Mouse (Mus musculus): ENCODE results near the gene Gdf11. TPM values are rescaled to one million over a fixed set of nuclear protein-coding genes. Genes with fewer than 3 reads are reported as not detected.

Gdf11 gene
- polyA plus RNA-seq, 1 experiment: 2.8 TPM

DNA sequence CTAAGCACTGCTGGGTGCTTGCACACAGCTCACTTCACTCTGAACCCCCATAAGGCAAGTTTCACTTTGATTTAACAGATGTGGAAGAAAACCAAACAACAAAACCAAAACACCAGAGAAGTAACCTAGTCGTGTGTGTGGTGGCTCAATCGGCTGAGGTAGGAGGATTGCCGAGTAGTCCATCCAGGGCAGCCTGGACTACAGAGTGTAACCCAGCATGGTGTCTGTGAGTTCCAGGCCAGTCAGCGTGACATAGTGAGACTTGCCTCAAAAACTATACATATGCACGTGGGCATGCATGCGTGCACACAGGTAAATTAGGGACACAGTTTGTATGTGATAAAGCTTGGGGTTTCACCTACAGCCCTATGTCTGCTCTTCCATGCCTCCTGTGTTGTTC is 25.9 kb upstream of the Gdf11 start:
- TF ChIP-seq POLR2A (IDR thresholded peaks at IDR 0.05; ENCODE audit: insufficient read depth, low read length) (no peak), CTCF (IDR thresholded peaks at IDR 0.05; ENCODE audit: low read depth, low read length) (no peak), EP300 (IDR thresholded peaks at IDR 0.05; ENCODE audit: insufficient read depth, low read depth, low read length) (no peak)
- H3K27me3 ChIP-seq (ENCODE audit: control insufficient read depth, insufficient read depth, low read length, poor library complexity, severe bottlenecking): no peaks in the 10 kb centered on the region
- H3K27ac ChIP-seq (ENCODE audit: insufficient read depth, low read length): no peak overlapping the region
- peaks cover 3% of the 10 kb centered on the region for H3K4me1 ChIP-seq (ENCODE audit: control insufficient read depth, insufficient read depth, low read length)
- peaks cover 10% of the 10 kb centered on the region for H3K36me3 ChIP-seq (ENCODE audit: control insufficient read depth, insufficient read depth, low read length, poor library complexity, severe bottlenecking)
- H3K9ac ChIP-seq (ENCODE audit: low read depth, poor library complexity, severe bottlenecking): no peak overlapping the region
- H3K9me3 ChIP-seq (replicated peaks; ENCODE audit: control insufficient read depth, insufficient read depth, low read length, poor library complexity, severe bottlenecking): no peaks in the 10 kb centered on the region
- H3K4me3 ChIP-seq (ENCODE audit: low read depth, low read length): no peak overlapping the region

DNA sequence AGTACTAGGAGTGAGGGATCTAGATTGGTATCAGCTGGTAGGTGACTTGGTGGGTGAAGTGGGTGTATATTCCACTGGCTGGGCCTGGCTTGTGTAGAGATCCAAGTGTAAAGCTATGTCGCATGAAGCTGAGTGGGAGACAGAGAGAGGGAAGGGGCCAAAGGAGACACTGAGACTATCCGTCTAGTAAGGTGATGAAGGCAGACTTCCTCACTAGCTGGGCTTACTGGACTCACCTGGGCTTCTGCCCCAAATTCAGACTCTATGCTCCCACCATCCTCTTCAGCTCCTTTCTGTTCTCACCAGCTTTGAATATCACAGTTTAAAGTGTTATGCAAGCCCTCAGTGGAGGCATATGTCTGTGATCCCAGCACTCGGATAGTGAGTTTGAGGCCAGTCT is 25.1 kb upstream of the Gdf11 start:
- H3K4me1 ChIP-seq (ENCODE audit: control insufficient read depth, insufficient read depth, low read length): peaks cover 1% of the 10 kb centered on the region
- no peak overlapping the region for H3K9ac ChIP-seq (ENCODE audit: low read depth, poor library complexity, severe bottlenecking)
- no peak overlapping the region for H3K27ac ChIP-seq (ENCODE audit: insufficient read depth, low read length)
- H3K9me3 ChIP-seq (replicated peaks; ENCODE audit: control insufficient read depth, insufficient read depth, low read length, poor library complexity, severe bottlenecking): no peaks in the 10 kb centered on the region
- H3K4me3 ChIP-seq (ENCODE audit: low read depth, low read length): no peak overlapping the region
- TF ChIP-seq CTCF (IDR thresholded peaks at IDR 0.05; ENCODE audit: low read depth, low read length) (no peak), EP300 (IDR thresholded peaks at IDR 0.05; ENCODE audit: insufficient read depth, low read depth, low read length) (no peak), POLR2A (IDR thresholded peaks at IDR 0.05; ENCODE audit: insufficient read depth, low read length) (no peak)
- no peaks in the 10 kb centered on the region for H3K27me3 ChIP-seq (ENCODE audit: control insufficient read depth, insufficient read depth, low read length, poor library complexity, severe bottlenecking)
- peaks cover 10% of the 10 kb centered on the region for H3K36me3 ChIP-seq (ENCODE audit: control insufficient read depth, insufficient read depth, low read length, poor library complexity, severe bottlenecking)

DNA sequence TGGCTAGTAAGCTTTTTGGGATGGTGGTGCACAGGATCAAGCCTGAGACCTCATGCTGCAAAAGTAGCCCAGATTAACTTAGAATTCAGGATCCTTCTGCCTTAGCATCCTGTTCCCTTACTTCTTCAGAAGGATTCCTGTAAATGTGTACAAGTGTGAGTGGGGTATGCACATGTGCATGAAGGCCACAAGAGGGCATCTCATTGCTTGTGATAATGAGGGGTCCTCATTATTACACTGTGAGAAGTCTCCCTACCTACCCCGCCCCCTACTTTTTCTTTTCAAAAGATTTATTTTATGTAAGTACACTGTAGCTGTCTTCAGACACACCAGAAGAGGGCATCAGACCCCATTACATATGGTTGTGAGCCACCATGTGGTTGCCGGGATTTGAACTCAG is 24.0 kb upstream of the Gdf11 start:
- Histone ChIP-seq H3K27ac (ENCODE audit: insufficient read depth, low read length) (no peak overlapping the region), H3K9me3 (replicated peaks; ENCODE audit: control insufficient read depth, insufficient read depth, low read length, poor library complexity, severe bottlenecking) (no peaks in the 10 kb centered on the region), H3K36me3 (ENCODE audit: control insufficient read depth, insufficient read depth, low read length, poor library complexity, severe bottlenecking) (peaks cover 10% of the 10 kb centered on the region), H3K4me3 (ENCODE audit: low read depth, low read length) (no peak overlapping the region), H3K9ac (ENCODE audit: low read depth, poor library complexity, severe bottlenecking) (no peak overlapping the region), H3K27me3 (ENCODE audit: control insufficient read depth, insufficient read depth, low read length, poor library complexity, severe bottlenecking) (no peaks in the 10 kb centered on the region), H3K4me1 (ENCODE audit: control insufficient read depth, insufficient read depth, low read length) (peaks cover 1% of the 10 kb centered on the region)
- TF ChIP-seq POLR2A (IDR thresholded peaks at IDR 0.05; ENCODE audit: insufficient read depth, low read length): no peak
- no peak for TF ChIP-seq CTCF (IDR thresholded peaks at IDR 0.05; ENCODE audit: low read depth, low read length)
- no peak for TF ChIP-seq EP300 (IDR thresholded peaks at IDR 0.05; ENCODE audit: insufficient read depth, low read depth, low read length)

DNA sequence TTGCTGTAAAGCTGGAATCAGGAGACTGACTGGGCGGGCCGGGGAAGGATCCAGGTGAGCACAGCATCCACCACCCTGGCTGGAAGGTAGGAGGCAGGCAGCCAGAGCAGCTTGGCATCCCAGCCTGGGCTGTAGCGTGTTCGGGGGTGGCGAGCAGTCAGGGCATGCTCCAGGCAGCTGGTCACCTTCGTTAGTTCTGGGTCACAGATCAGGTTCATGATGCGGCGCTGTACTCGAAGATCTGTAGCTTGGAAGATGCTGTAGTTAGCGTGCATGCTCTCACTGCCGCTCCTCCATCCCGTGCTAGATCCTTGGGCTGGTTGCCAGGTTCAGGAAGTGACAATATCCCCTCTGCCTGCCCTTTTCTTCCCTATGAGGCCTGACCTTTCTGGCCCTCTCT is 22.2 kb upstream of the Gdf11 start:
- Histone ChIP-seq H3K9me3 (replicated peaks; ENCODE audit: control insufficient read depth, insufficient read depth, low read length, poor library complexity, severe bottlenecking) (no peaks in the 10 kb centered on the region), H3K9ac (ENCODE audit: low read depth, poor library complexity, severe bottlenecking) (no peak overlapping the region), H3K4me1 (ENCODE audit: control insufficient read depth, insufficient read depth, low read length) (peaks cover 1% of the 10 kb centered on the region), H3K36me3 (ENCODE audit: control insufficient read depth, insufficient read depth, low read length, poor library complexity, severe bottlenecking) (peaks cover 10% of the 10 kb centered on the region), H3K27me3 (ENCODE audit: control insufficient read depth, insufficient read depth, low read length, poor library complexity, severe bottlenecking) (no peaks in the 10 kb centered on the region), H3K4me3 (ENCODE audit: low read depth, low read length) (no peak overlapping the region), H3K27ac (ENCODE audit: insufficient read depth, low read length) (peak overlapping the region; percentile 7; the same call in 1 of the 2 replicates)
- no peak for TF ChIP-seq EP300 (IDR thresholded peaks at IDR 0.05; ENCODE audit: insufficient read depth, low read depth, low read length)
- TF ChIP-seq CTCF (IDR thresholded peaks at IDR 0.05; ENCODE audit: low read depth, low read length): no peak
- no peak for TF ChIP-seq POLR2A (IDR thresholded peaks at IDR 0.05; ENCODE audit: insufficient read depth, low read length)

DNA sequence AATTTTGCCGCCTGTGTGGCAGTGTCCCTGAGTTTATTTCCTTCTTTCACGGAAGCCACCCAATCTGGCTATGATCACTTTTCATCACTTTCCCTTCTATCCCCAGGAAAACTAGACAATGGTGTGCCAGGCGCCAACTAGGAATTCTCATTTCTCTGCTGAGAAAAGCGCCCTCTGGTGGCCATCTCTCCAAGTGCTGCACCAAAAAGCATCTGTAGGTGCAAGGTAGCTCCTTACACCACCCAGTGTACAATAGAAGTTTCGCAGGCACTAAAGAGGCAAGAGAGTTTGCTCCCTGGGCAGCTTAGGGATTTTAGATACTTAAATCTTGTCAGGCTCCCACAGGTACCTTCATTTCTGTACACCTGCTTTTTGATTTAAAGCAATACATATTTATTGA is 21.7 kb upstream of the Gdf11 start:
- H3K36me3 ChIP-seq (ENCODE audit: control insufficient read depth, insufficient read depth, low read length, poor library complexity, severe bottlenecking): peaks cover 10% of the 10 kb centered on the region

DNA sequence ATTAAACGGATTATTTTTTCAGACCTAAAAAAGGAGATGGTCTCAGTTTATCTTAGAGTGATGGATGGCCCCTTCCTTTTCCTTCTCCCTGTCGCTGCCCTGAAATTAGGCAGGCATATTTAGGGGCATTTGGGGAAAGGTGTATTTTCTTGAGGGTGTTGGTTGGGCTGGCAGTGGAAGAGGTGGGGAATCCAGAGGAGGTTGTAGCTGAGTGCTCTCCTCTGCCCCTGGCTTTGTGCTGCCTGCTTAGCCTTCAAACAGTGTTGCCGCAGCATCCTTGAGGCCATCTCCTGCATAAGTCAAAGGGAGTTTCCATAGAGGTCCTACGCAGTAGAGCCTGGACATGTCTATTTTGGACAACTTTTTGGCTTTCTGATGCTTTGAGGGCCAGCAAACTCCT is 21.3 kb upstream of the Gdf11 start:
- H3K27me3 ChIP-seq (ENCODE audit: control insufficient read depth, insufficient read depth, low read length, poor library complexity, severe bottlenecking): no peaks in the 10 kb centered on the region
- H3K9ac ChIP-seq (ENCODE audit: low read depth, poor library complexity, severe bottlenecking): no peak overlapping the region
- TF ChIP-seq POLR2A (IDR thresholded peaks at IDR 0.05; ENCODE audit: insufficient read depth, low read length): no peak
- peaks cover 1% of the 10 kb centered on the region for H3K4me1 ChIP-seq (ENCODE audit: control insufficient read depth, insufficient read depth, low read length)
- H3K4me3 ChIP-seq (ENCODE audit: low read depth, low read length): no peak overlapping the region
- H3K9me3 ChIP-seq (replicated peaks; ENCODE audit: control insufficient read depth, insufficient read depth, low read length, poor library complexity, severe bottlenecking): no peaks in the 10 kb centered on the region
- peaks cover 10% of the 10 kb centered on the region for H3K36me3 ChIP-seq (ENCODE audit: control insufficient read depth, insufficient read depth, low read length, poor library complexity, severe bottlenecking)
- no peak overlapping the region for H3K27ac ChIP-seq (ENCODE audit: insufficient read depth, low read length)

More for the DNA sequence above, 21.7 kb upstream of the Gdf11 start:
- TF ChIP-seq POLR2A (IDR thresholded peaks at IDR 0.05; ENCODE audit: insufficient read depth, low read length) (no peak), EP300 (IDR thresholded peaks at IDR 0.05; ENCODE audit: insufficient read depth, low read depth, low read length) (no peak), CTCF (IDR thresholded peaks at IDR 0.05; ENCODE audit: low read depth, low read length) (peak; percentile 94)
- Histone ChIP-seq H3K9me3 (replicated peaks; ENCODE audit: control insufficient read depth, insufficient read depth, low read length, poor library complexity, severe bottlenecking) (no peaks in the 10 kb centered on the region), H3K9ac (ENCODE audit: low read depth, poor library complexity, severe bottlenecking) (no peak overlapping the region), H3K4me3 (ENCODE audit: low read depth, low read length) (no peak overlapping the region), H3K27ac (ENCODE audit: insufficient read depth, low read length) (no peak overlapping the region), H3K4me1 (ENCODE audit: control insufficient read depth, insufficient read depth, low read length) (peaks cover 1% of the 10 kb centered on the region), H3K27me3 (ENCODE audit: control insufficient read depth, insufficient read depth, low read length, poor library complexity, severe bottlenecking) (no peaks in the 10 kb centered on the region)

Measured in ES-Bruce4 (cell line).